Comparison of ENCODE assay signal across 8 mouse cellular contexts in the genomic region with DNA sequence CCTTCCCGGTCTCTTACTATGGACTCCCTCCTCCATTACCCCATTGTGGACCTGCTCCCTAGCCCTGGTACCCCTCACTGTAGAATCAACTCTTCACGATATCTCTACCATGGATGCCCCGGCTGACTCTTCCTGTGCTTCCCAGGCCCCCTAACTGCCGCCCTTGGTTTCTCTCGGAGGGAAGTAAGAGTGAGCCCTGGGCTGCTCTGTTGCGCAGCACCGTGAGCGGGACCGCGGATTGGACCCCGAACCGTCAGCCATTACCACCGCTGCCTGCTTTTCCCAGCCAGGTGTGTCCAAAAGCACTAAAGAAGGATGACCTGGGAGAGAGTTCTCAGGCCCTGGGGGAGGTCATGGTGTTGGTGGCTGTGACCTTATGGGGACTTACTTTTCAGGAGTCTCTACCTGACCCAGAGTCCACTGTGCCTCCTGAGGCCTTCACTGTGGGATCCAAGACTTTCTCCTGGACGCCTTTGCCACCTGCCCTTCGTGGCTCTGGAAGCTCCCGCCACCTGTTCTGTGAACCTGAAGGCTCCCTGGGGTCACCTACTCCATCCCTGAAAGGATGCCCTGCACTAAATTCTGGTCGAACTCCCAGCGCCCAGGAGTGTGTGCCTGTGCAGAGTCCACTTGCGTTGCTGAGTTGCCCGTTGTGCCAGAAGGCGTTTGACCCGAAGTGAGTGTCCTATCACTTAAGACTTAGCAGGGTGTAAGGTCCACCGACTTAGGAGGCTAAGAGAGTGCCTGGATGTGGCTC. TPM values are rescaled to one million over a fixed set of nuclear protein-coding genes. Genes with fewer than 3 reads are reported as not detected.
DNase-seq lines count a peak whose midpoint lies in the region; ATAC-seq and TF ChIP-seq lines count a peak whose summit lies in the region.

No protein-coding gene starts in this region.

- TF ChIP-seq CTCF in liver, adult 2 months (IDR thresholded peaks at IDR 0.05; ENCODE audit: low read depth, low read length) = no peak
- no peak for TF ChIP-seq CTCF in midbrain, postnatal 0 days (IDR thresholded peaks at IDR 0.05)

- no peaks in the 10 kb centered on the region for H3K79me2 ChIP-seq in liver, adult 2 months (ENCODE audit: control insufficient read depth, insufficient read depth, low read length)

- no peaks in the 10 kb centered on the region for H3K27me3 ChIP-seq in liver, adult 2 months (ENCODE audit: control insufficient read depth, insufficient read depth, low read length)
- H3K27me3 ChIP-seq in embryonic facial prominence, embryonic 12.5 days = no peaks in the 10 kb centered on the region
- H3K27me3 ChIP-seq in hindbrain, embryonic 11.5 days (ENCODE audit: control insufficient read depth, insufficient read depth, low read length) = no peaks in the 10 kb centered on the region
- no peaks in the 10 kb centered on the region for H3K27me3 ChIP-seq in limb, embryonic 13.5 days
- H3K27me3 ChIP-seq in midbrain, postnatal 0 days (ENCODE audit: insufficient read depth, low read length) = no peaks in the 10 kb centered on the region

- no peaks in the 10 kb centered on the region for H3K36me3 ChIP-seq in liver, adult 2 months (ENCODE audit: control insufficient read depth, insufficient read depth, low read length)
- peaks cover 3% of the 10 kb centered on the region; the same call in 1 of the 2 replicates for H3K36me3 ChIP-seq in embryonic facial prominence, embryonic 12.5 days
- no peaks in the 10 kb centered on the region for H3K36me3 ChIP-seq in hindbrain, embryonic 11.5 days (ENCODE audit: control insufficient read depth, insufficient read depth, low read length)
- H3K36me3 ChIP-seq in limb, embryonic 13.5 days = peaks cover 17% of the 10 kb centered on the region
- no peaks in the 10 kb centered on the region for H3K36me3 ChIP-seq in midbrain, postnatal 0 days (ENCODE audit: insufficient read depth, low read length)

- H3K9me3 ChIP-seq in embryonic facial prominence, embryonic 12.5 days = no peaks in the 10 kb centered on the region
- H3K9me3 ChIP-seq in hindbrain, embryonic 11.5 days (ENCODE audit: control insufficient read depth, low read length) = no peaks in the 10 kb centered on the region
- H3K9me3 ChIP-seq in limb, embryonic 13.5 days = peaks cover 4% of the 10 kb centered on the region; the same call in 1 of the 2 replicates
- H3K9me3 ChIP-seq in midbrain, postnatal 0 days (ENCODE audit: low read length) = no peaks in the 10 kb centered on the region

- 14% methylated on average over 23 of the region's 23 CpGs for WGBS in liver, adult 2 months
- 13% methylated on average over 23 of the region's 23 CpGs for WGBS in embryonic facial prominence, embryonic 12.5 days
- WGBS in hindbrain, embryonic 11.5 days = 13% methylated on average over 23 of the region's 23 CpGs
- WGBS in limb, embryonic 13.5 days = 14% methylated on average over 23 of the region's 23 CpGs
- 10% methylated on average over 23 of the region's 23 CpGs for WGBS in midbrain, postnatal 0 days

- H3K4me3 ChIP-seq in liver, adult 2 months (ENCODE audit: insufficient read depth, low read depth, low read length) = peak overlapping the region; percentile 72
- peak overlapping the region; percentile 52 for H3K4me3 ChIP-seq in embryonic facial prominence, embryonic 12.5 days
- peak overlapping the region; percentile 61 for H3K4me3 ChIP-seq in hindbrain, embryonic 11.5 days (ENCODE audit: low read depth, low read length)
- peak overlapping the region; percentile 56 for H3K4me3 ChIP-seq in limb, embryonic 13.5 days
- peak overlapping the region; percentile 58 for H3K4me3 ChIP-seq in midbrain, postnatal 0 days (ENCODE audit: low read depth, low read length)

- peak overlapping the region; percentile 73 for H3K27ac ChIP-seq in liver, adult 2 months (replicated peaks; ENCODE audit: insufficient read depth, low read depth, low read length)
- H3K27ac ChIP-seq in embryonic facial prominence, embryonic 12.5 days = peak overlapping the region; percentile 96
- H3K27ac ChIP-seq in hindbrain, embryonic 11.5 days (ENCODE audit: low read depth, low read length) = peak overlapping the region; percentile 98
- peak overlapping the region; percentile 98 for H3K27ac ChIP-seq in limb, embryonic 13.5 days
- peak overlapping the region; percentile 97 for H3K27ac ChIP-seq in midbrain, postnatal 0 days (ENCODE audit: low read depth, low read length)

- ATAC-seq in embryonic facial prominence, embryonic 12.5 days (ENCODE audit: insufficient number of reproducible peaks, insufficient read depth, low FRiP score, low TSS enrichment) = no peak
- ATAC-seq in hindbrain, embryonic 11.5 days (ENCODE audit: low FRiP score) = peak; percentile 22
- peak; percentile 4; the same call in 1 of the 2 replicates for ATAC-seq in limb, embryonic 13.5 days (ENCODE audit: low FRiP score, low read depth)
- ATAC-seq in midbrain, postnatal 0 days (ENCODE audit: low FRiP score) = peak; percentile 21; the same call in 1 of the 2 replicates
- no peak for ATAC-seq in frontal cortex, adult (ENCODE audit: low TSS enrichment)

- no peak for DNase-seq in liver, adult 2 months (ENCODE audit: extremely low read depth, low read depth, low spot score)
- DNase-seq in liver (no peak), MN1 (ENCODE audit: low spot score) (peak; percentile 28)
- DNase-seq in hindbrain, embryonic 11.5 days (ENCODE audit: low spot score) = no peak
- DNase-seq in midbrain, postnatal 0 days (ENCODE audit: low spot score) = peak; percentile 19

- H3K9ac ChIP-seq in liver, adult 2 months (ENCODE audit: low read depth, low read length) = peak overlapping the region; percentile 74
- peak overlapping the region; percentile 70 for H3K9ac ChIP-seq in embryonic facial prominence, embryonic 12.5 days
- peak overlapping the region; percentile 91 for H3K9ac ChIP-seq in hindbrain, embryonic 11.5 days (ENCODE audit: low read depth, low read length)
- peak overlapping the region; percentile 70 for H3K9ac ChIP-seq in limb, embryonic 13.5 days
- peak overlapping the region; percentile 84 for H3K9ac ChIP-seq in midbrain, postnatal 0 days (replicated peaks; ENCODE audit: low read length, poor library complexity, severe bottlenecking)

- TF ChIP-seq POLR2A in liver, adult 2 months (IDR thresholded peaks at IDR 0.05; ENCODE audit: extremely low read depth, insufficient read depth, low read length) = no peak

- peak overlapping the region; percentile 81 for H3K4me2 ChIP-seq in embryonic facial prominence, embryonic 12.5 days (replicated peaks)
- H3K4me2 ChIP-seq in hindbrain, embryonic 11.5 days (replicated peaks; ENCODE audit: low read depth, low read length) = peak overlapping the region; percentile 90
- H3K4me2 ChIP-seq in limb, embryonic 13.5 days (replicated peaks) = peak overlapping the region; percentile 68
- peak overlapping the region; percentile 91 for H3K4me2 ChIP-seq in midbrain, postnatal 0 days (ENCODE audit: low read depth, low read length, poor library complexity, severe bottlenecking)

- H3K4me1 ChIP-seq in liver, adult 2 months (ENCODE audit: control insufficient read depth, insufficient read depth, low read length) = peaks cover 9% of the 10 kb centered on the region
- peaks cover 29% of the 10 kb centered on the region for H3K4me1 ChIP-seq in embryonic facial prominence, embryonic 12.5 days
- H3K4me1 ChIP-seq in hindbrain, embryonic 11.5 days (replicated peaks; ENCODE audit: control insufficient read depth, insufficient read depth, low read length) = no peaks in the 10 kb centered on the region; the same call in none of the 2 replicates
- H3K4me1 ChIP-seq in limb, embryonic 13.5 days = peaks cover 44% of the 10 kb centered on the region
- H3K4me1 ChIP-seq in midbrain, postnatal 0 days (ENCODE audit: insufficient read depth, low read length) = peaks cover 7% of the 10 kb centered on the region; the same call in 1 of the 2 replicates

RNA-seq across cellular contexts. Expression of a gene that starts 0.9 kb away (rescaled TPM):
- total RNA-seq in liver, adult 2 months (2014; rRNA removed) = 5.4 and 7.4 TPM in 2 replicates
- polyA plus RNA-seq in liver, adult 2 months (2012; rRNA removed) = 28.6 and 33.8 TPM in 2 replicates
- polyA plus RNA-seq in embryonic facial prominence, embryonic 12.5 days (2016; fragmentation: Nextera tagmentation; extraction: Ambion mirVana) = 85.1 and 87.4 TPM in 2 replicates
- polyA plus RNA-seq in hindbrain, embryonic 11.5 days (2014; fragmentation: Nextera tagmentation; extraction: Ambion mirVana) = 99.0 and 99.3 TPM in 2 replicates
- 92.1 and 97.8 TPM in 2 replicates for polyA plus RNA-seq in limb, embryonic 13.5 days (2015; fragmentation: Nextera tagmentation; extraction: Ambion mirVana)
- 39.5 and 48.7 TPM in 2 replicates for total RNA-seq in midbrain, postnatal 0 days (2014; rRNA removed)
- polyA plus RNA-seq in midbrain, postnatal 0 days (2015; fragmentation: Nextera tagmentation; extraction: Ambion mirVana) = 56.6 and 57.1 TPM in 2 replicates

RNA-seq across cellular contexts. Expression of a gene that starts 28.1 kb away (rescaled TPM):
- 4.2 and 7.5 TPM in 2 replicates for total RNA-seq in liver, adult 2 months (2014; rRNA removed)
- polyA plus RNA-seq in liver, adult 2 months (2012; rRNA removed) = 19.3 and 19.5 TPM in 2 replicates
- 16.8 and 17.7 TPM in 2 replicates for polyA plus RNA-seq in embryonic facial prominence, embryonic 12.5 days (2016; fragmentation: Nextera tagmentation; extraction: Ambion mirVana)
- polyA plus RNA-seq in hindbrain, embryonic 11.5 days (2014; fragmentation: Nextera tagmentation; extraction: Ambion mirVana) = 13.4 and 21.0 TPM in 2 replicates
- 24.4 and 24.8 TPM in 2 replicates for polyA plus RNA-seq in limb, embryonic 13.5 days (2015; fragmentation: Nextera tagmentation; extraction: Ambion mirVana)
- total RNA-seq in midbrain, postnatal 0 days (2014; rRNA removed) = 59.8 and 63.1 TPM in 2 replicates
- polyA plus RNA-seq in midbrain, postnatal 0 days (2015; fragmentation: Nextera tagmentation; extraction: Ambion mirVana) = 7.1 and 8.4 TPM in 2 replicates

Comparison
In these comparisons a context has a peak if more than half of its experiments do, and no peak if none do; other contexts are left out.
1. DNase-seq: peak in MN1 (single experiment) and midbrain, postnatal 0 days (single experiment); none in liver, adult 2 months (single experiment), liver (single experiment) and hindbrain, embryonic 11.5 days (single experiment).
2. ATAC-seq: peak in hindbrain, embryonic 11.5 days (single experiment), limb, embryonic 13.5 days (single experiment) and midbrain, postnatal 0 days (single experiment); none in embryonic facial prominence, embryonic 12.5 days (single experiment) and frontal cortex, adult (single experiment).
3. Peak in every context shown above with its lines, with median percentiles within 50 percentile points of each other: H3K27ac ChIP-seq, H3K4me3 ChIP-seq, H3K9ac ChIP-seq and H3K4me2 ChIP-seq.